Mouse (Mus musculus) bone marrow macrophage, adult 2 months (primary cell): Measurements from ENCODE around the gene Slc22a21.

ENCODE experiments used
- CTCF ChIP-seq: IDR thresholded peaks from 2 replicates; pipeline ENCODE4 v1.5.1; 2012; ENCODE audit warnings: low read depth, mild to moderate bottlenecking, low read length, moderate library complexity
- POLR2A ChIP-seq: IDR thresholded peaks from 2 replicates; pipeline ENCODE4 v1.6.1; 2012; ENCODE audit warnings: mild to moderate bottlenecking, low read depth, low read length, borderline replicate concordance

GRCm38 (mm10) chr11:53954653-53955052 lies 25.5 kb downstream of the Slc22a21 start:
- TF ChIP-seq CTCF, result no peak
- TF ChIP-seq POLR2A, result no peak
